ENCODE assay signal across 27 mouse cellular contexts in the genomic region with DNA sequence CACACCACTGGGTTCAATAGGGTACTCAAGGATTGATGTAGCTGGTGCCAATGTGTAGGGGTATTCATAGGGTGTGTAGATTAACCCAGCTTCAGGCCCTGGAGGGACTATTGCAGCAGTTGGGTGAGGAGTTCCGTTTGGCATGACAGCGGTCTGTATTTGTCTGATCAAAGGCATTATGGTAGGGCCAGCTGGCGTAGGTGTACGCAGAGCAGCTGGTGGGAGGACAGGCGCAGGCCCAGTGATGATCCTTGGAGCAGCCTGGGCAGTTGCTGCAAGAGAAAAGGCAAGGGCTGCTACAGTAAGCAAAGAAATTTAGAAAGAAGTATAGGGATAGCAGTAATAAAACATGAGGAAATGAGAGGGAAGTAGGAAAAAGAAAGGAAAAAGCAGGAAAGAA.
DNase-seq lines count a peak whose midpoint lies in the region; ATAC-seq and TF ChIP-seq lines count a peak whose summit lies in the region.
"Had no signal": no experiment of that assay in that cellular context is flagged by ENCODE, and none has a peak within 500 bp of the region (broad histone marks: within the 10 kb centered on the region; RNA-seq: fewer than 3 reads in every experiment).

No protein-coding gene starts in this region.

- H3K9ac ChIP-seq in hindbrain, embryonic 13.5 days, result no peak overlapping the region
- H3K9ac ChIP-seq: embryonic facial prominence, embryonic 12.5 days; forebrain, postnatal 0 days; heart, embryonic 13.5 days; liver, embryonic 14.5 days had no signal

- peaks cover 6% of the 10 kb centered on the region for H3K4me1 ChIP-seq in hindbrain, embryonic 13.5 days (replicated peaks)
- H3K4me1 ChIP-seq in hindbrain, embryonic 10.5 days (replicated peaks), result no peaks in the 10 kb centered on the region
- H3K4me1 ChIP-seq: embryonic facial prominence, embryonic 12.5 days; heart, embryonic 13.5 days had no signal

- peak; percentile 23 to 27 for DNase-seq in cerebellum, postnatal 14 days
- no peak for DNase-seq in cerebellum, adult 11 months
- no peak for DNase-seq in hindbrain, embryonic 10.5 days (ENCODE audit: low spot score)
- DNase-seq in lung, postnatal 36 days, result peak; percentile 26
- no peak for DNase-seq in lung, postnatal 25 days (ENCODE audit: low spot score)
- DNase-seq: adrenal gland, adult 8-10 months; embryo, embryonic 11 days; forebrain, postnatal 0 days; heart, postnatal 14 days; kidney, adult 9 months; kidney, postnatal 14 days; lung, adult 2 months; lung, postnatal 10 days; right cerebral cortex, postnatal 4 days; thymus, adult 2 months; thymus, postnatal 36 days had no signal

- H3K36me3 ChIP-seq in hindbrain, embryonic 13.5 days, result peaks cover 5% of the 10 kb centered on the region
- peaks cover 46% of the 10 kb centered on the region for H3K36me3 ChIP-seq in hindbrain, embryonic 10.5 days
- H3K36me3 ChIP-seq in myocyte (ENCODE audit: control insufficient read depth, insufficient read depth), result peaks cover 46% of the 10 kb centered on the region

- no peaks in the 10 kb centered on the region for H3K9me3 ChIP-seq in hindbrain, embryonic 13.5 days
- no peaks in the 10 kb centered on the region for H3K9me3 ChIP-seq in hindbrain, embryonic 10.5 days
- H3K9me3 ChIP-seq: embryonic facial prominence, embryonic 12.5 days; G1E; heart, embryonic 13.5 days had no signal

- no peak for ATAC-seq in hindbrain, embryonic 13.5 days (ENCODE audit: low FRiP score)
- no peak for ATAC-seq in erythroid progenitor cell, adult 5-6 weeks (replicated peaks; ENCODE audit: low FRiP score, poor library complexity, severe bottlenecking)
- ATAC-seq: forebrain, postnatal 0 days; intestine, postnatal 0 days had no signal

- TF ChIP-seq POLR2A in myocyte (IDR thresholded peaks at IDR 0.05; ENCODE audit: insufficient read length, low read depth), result no peak

- H3K79me2 ChIP-seq in myocyte (ENCODE audit: control insufficient read depth, insufficient read depth), result peaks cover 82% of the 10 kb centered on the region

- peak overlapping the region; percentile 48; the same call in 1 of the 2 replicates for H3K27ac ChIP-seq in hindbrain, embryonic 13.5 days
- H3K27ac ChIP-seq in hindbrain, embryonic 10.5 days, result no peak overlapping the region
- H3K27ac ChIP-seq: embryonic facial prominence, embryonic 12.5 days; heart, embryonic 13.5 days; left cerebral cortex, adult 2 months; liver, embryonic 14.5 days; stomach, postnatal 0 days had no signal

- 60% methylated on average over 5 of the region's 5 CpGs for WGBS in hindbrain, embryonic 13.5 days
- WGBS in hindbrain, embryonic 10.5 days, result 88% methylated on average over 5 of the region's 5 CpGs

- H3K27me3 ChIP-seq in hindbrain, embryonic 13.5 days, result no peaks in the 10 kb centered on the region
- H3K27me3 ChIP-seq in hindbrain, embryonic 10.5 days (ENCODE audit: insufficient read depth, poor library complexity, severe bottlenecking), result no peaks in the 10 kb centered on the region
- no peaks in the 10 kb centered on the region for H3K27me3 ChIP-seq in myocyte (ENCODE audit: control insufficient read depth, insufficient read depth, insufficient read length)
- H3K27me3 ChIP-seq: embryonic facial prominence, embryonic 12.5 days; heart, embryonic 13.5 days had no signal

- H3ac ChIP-seq in myocyte (ENCODE audit: control insufficient read depth, insufficient read length), result no peak overlapping the region

- no peak overlapping the region for H3K4me2 ChIP-seq in hindbrain, embryonic 13.5 days
- H3K4me2 ChIP-seq in myocyte (ENCODE audit: low read depth), result no peak overlapping the region
- H3K4me2 ChIP-seq: embryonic facial prominence, embryonic 12.5 days; heart, embryonic 13.5 days; midbrain, embryonic 11.5 days had no signal

- H3K4me3 ChIP-seq in hindbrain, embryonic 13.5 days, result no peak overlapping the region
- no peak overlapping the region for H3K4me3 ChIP-seq in hindbrain, embryonic 10.5 days
- no peak overlapping the region for H3K4me3 ChIP-seq in myocyte
- H3K4me3 ChIP-seq: embryonic facial prominence, embryonic 12.5 days; heart, embryonic 13.5 days; left cerebral cortex, adult 2 months had no signal

TF ChIP-seq in myocyte, 11 proteins besides CTCF, POLR2A, EP300 and RAD21:
- TF ChIP-seq CEBPB (IDR thresholded peaks at IDR 0.05; ENCODE audit: insufficient read depth, poor library complexity, severe bottlenecking), result no peak
- TF ChIP-seq MAX (IDR thresholded peaks at IDR 0.05; ENCODE audit: low read depth), result no peak
- TF ChIP-seq TCF3 (IDR thresholded peaks at IDR 0.05; ENCODE audit: insufficient read length, low read depth), result no peak
- TF ChIP-seq USF1 (IDR thresholded peaks at IDR 0.05; ENCODE audit: low read depth), result no peak
- TF ChIP-seq MYOD1 (IDR thresholded peaks at IDR 0.05; ENCODE audit: control insufficient read depth in 1 of 3, insufficient read length in 2 of 3, low read depth in 2 of 3), result no peak
- TF ChIP-seq E2F4 (IDR thresholded peaks at IDR 0.05; ENCODE audit: insufficient read depth), result no peak
- TF ChIP-seq POLR2AphosphoS2 (IDR thresholded peaks at IDR 0.05; ENCODE audit: insufficient read length, low read depth), result peak; percentile 55
- no peak for TF ChIP-seq SRF (IDR thresholded peaks at IDR 0.05; ENCODE audit: control insufficient read depth, insufficient read length, low read depth)
- peak in 1 of 3 experiments; percentile 34 for TF ChIP-seq MYOG (IDR thresholded peaks at IDR 0.05; ENCODE audit: control insufficient read depth in 1 of 3, insufficient read depth in 1 of 3, insufficient read length in 2 of 3, low read depth in 2 of 3)
- no peak for TF ChIP-seq TCF12 (IDR thresholded peaks at IDR 0.05; ENCODE audit: insufficient read depth, poor library complexity, severe bottlenecking)
- no peak for TF ChIP-seq REST (IDR thresholded peaks at IDR 0.05; ENCODE audit: insufficient read depth, insufficient read length)
TF ChIP-seq in myocyte: peak in this region for 2.

Comparison
In these comparisons a context has a peak if more than half of its experiments do, and no peak if none do; other contexts are left out.
1. DNase-seq: peak in cerebellum, postnatal 14 days (2 of 2) and lung, postnatal 36 days (single experiment); none in cerebellum, adult 11 months (single experiment), hindbrain, embryonic 10.5 days (single experiment) and lung, postnatal 25 days (single experiment).